Mouse (Mus musculus): Measurements from ENCODE around the gene Dis3.

GRCm38 (mm10) chr14:99046782-99047181 is 52.8 kb downstream of the Dis3 start:
- TF ChIP-seq EP300 (IDR thresholded peaks at IDR 0.05; ENCODE audit: insufficient read depth, low read depth, low read length) (no peak), POLR2A (IDR thresholded peaks at IDR 0.05; ENCODE audit: insufficient read depth, low read depth, low read length) (no peak)

Measured in heart, adult 2 months (tissue).